Mouse (Mus musculus) forebrain, embryonic 14.5 days (tissue): Measurements from ENCODE around the gene Gdap1l1. TPM values are rescaled to one million over a fixed set of nuclear protein-coding genes. Genes with fewer than 3 reads are reported as not detected.
A peak's percentile ranks its signal among the peaks of the same experiment; 100 is the strongest.

Experiments used
- ATAC-seq: fragments of 200-750 bp; cut with Nextera tagmentation; 2 replicates; pipeline ENCODE4 v1.8.0; 2017; ENCODE audit warnings: mild to moderate bottlenecking, moderate library complexity
- DNase-seq: peaks from one replicate; pipeline ENCODE4 v3.0.0-alpha.2; 2015; ENCODE audit warnings: low spot score
- H3K27ac ChIP-seq: fragments of 300-500 bp; sonication (generic); 2 replicates; pipeline ENCODE4 v1.5.1; 2014; ENCODE audit warnings: low read depth, mild to moderate bottlenecking, control low read depth, low read length, moderate library complexity
- H3K27me3 ChIP-seq: fragments of 300-500 bp; sonication (generic); replicated peaks from 2 replicates; pipeline ENCODE4 v1.6.1; 2014; ENCODE audit warnings: low read length, control low read depth, mixed read lengths; ENCODE audit not compliant: control insufficient read depth, insufficient read depth
- H3K36me3 ChIP-seq: fragments of 300-500 bp; sonication (generic); 2 replicates; pipeline ENCODE4 v1.6.1; 2014; ENCODE audit warnings: low read length, control low read depth; ENCODE audit not compliant: control insufficient read depth, insufficient read depth
- H3K4me1 ChIP-seq: fragments of 300-500 bp; sonication (generic); 2 replicates; pipeline ENCODE4 v1.6.1; 2014; ENCODE audit warnings: antibody characterized with exemption, low read length, control low read depth; ENCODE audit not compliant: control insufficient read depth, insufficient read depth
- H3K4me2 ChIP-seq: fragments of 300-500 bp; sonication (generic); 2 replicates; pipeline ENCODE4 v1.6.1; 2014; ENCODE audit warnings: mild to moderate bottlenecking, control low read depth, low read length
- H3K4me3 ChIP-seq: fragments of 300-500 bp; sonication (generic); 2 replicates; pipeline ENCODE4 v1.5.1; 2014; ENCODE audit warnings: low read depth, low read length, control low read depth
- H3K9ac ChIP-seq: fragments of 300-500 bp; sonication (generic); 2 replicates; pipeline ENCODE4 v1.6.1; 2014; ENCODE audit warnings: mild to moderate bottlenecking, low read length, control low read depth, moderate library complexity
- H3K9me3 ChIP-seq: fragments of 300-500 bp; sonication (generic); replicated peaks from 2 replicates; pipeline ENCODE4 v1.6.1; 2016; ENCODE audit warnings: low read length, control low read depth, mixed read lengths; ENCODE audit not compliant: control insufficient read depth
- WGBS: fragments of 180-500 bp; shearing (Covaris S2); extraction: QIAGEN DNeasy Blood & Tissue Kit; methylation state at CpG from one replicate; pipeline ENCODE4 v1.1.7; 2014; 5-methylcytosine and 5-hydroxymethylcytosine counted together
- polyA plus RNA-seq: library from polyadenylated mRNA; unstranded; fragments of >200 nt; fragmentation: Nextera tagmentation; extraction: Ambion mirVana; gene quantifications from 2 replicates; pipeline ENCODE4 v1.2.1, GENCODE M21; 2014

Gdap1l1 gene
- polyA plus RNA-seq, result 107 and 113 TPM in 2 replicates

DNA sequence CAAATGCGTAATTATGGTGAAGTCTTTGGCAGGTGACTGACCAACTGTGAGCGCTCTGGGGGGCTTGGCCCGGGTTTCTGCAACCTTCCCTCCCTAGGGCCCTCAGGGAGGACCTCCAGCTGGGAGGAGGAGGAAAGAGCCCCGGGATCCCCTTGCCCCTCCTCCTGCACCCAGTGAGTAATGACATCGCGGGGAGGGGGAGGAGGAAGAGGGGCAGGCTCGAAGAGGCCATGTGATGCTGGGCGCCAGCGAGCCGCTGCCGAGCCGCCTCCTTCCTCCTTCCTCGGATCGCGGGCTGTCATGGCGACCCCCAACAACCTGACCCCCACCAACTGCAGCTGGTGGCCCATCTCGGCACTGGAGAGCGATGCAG, at the start of gene Gdap1l1:
Gdap1l1 (plus strand) TSS at position 231 of the 373 bp plus-strand sequence.
- DNase-seq, result peak; percentile 87
- Histone ChIP-seq H3K9me3 (no peaks in the 10 kb centered on the region), H3K4me2 (peak within 1 kb of the TSS; percentile 65), H3K4me3 (peak within 1 kb of the TSS; percentile 80), H3K4me1 (peaks cover 13% of the 10 kb centered on the region), H3K9ac (peak within 1 kb of the TSS; percentile 91), H3K36me3 (no peaks in the 10 kb centered on the region), H3K27me3 (no peaks in the 10 kb centered on the region), H3K27ac (peak within 1 kb of the TSS; percentile 78)
- WGBS, result 0% methylated on average over 14 of the region's 18 CpGs
- ATAC-seq, result peak; percentile 90

DNA sequence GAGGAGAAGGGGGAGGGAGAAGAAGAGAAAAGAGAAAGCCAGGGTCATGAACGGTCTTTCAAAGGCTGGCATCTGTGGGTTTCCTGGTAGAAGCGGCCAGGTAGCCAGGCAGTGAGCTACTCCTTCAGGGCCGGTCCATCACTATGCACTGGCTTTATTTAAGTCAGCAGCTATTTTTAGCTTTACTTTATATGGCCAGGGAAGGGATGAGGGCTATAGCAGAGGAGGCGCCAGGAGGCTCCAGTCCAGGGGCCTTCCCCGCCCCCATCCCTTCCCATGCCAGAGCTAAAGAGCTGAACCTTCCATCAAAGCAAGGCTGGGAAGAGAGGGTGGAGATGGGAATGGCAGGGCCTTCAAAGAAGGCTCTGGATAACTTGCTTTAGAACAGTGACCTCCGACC, 45.8 kb upstream of the Gdap1l1 start:
- no peak overlapping the region for H3K27ac ChIP-seq
- no peak overlapping the region for H3K4me2 ChIP-seq
- no peaks in the 10 kb centered on the region for H3K4me1 ChIP-seq
- ATAC-seq, result no peak
- H3K9ac ChIP-seq, result no peak overlapping the region
- no peak overlapping the region for H3K4me3 ChIP-seq
- no peak for DNase-seq
- no peaks in the 10 kb centered on the region for H3K36me3 ChIP-seq
- no peaks in the 10 kb centered on the region for H3K27me3 ChIP-seq
- no peaks in the 10 kb centered on the region for H3K9me3 ChIP-seq
- 80% methylated on average over 6 of the region's 6 CpGs for WGBS

DNA sequence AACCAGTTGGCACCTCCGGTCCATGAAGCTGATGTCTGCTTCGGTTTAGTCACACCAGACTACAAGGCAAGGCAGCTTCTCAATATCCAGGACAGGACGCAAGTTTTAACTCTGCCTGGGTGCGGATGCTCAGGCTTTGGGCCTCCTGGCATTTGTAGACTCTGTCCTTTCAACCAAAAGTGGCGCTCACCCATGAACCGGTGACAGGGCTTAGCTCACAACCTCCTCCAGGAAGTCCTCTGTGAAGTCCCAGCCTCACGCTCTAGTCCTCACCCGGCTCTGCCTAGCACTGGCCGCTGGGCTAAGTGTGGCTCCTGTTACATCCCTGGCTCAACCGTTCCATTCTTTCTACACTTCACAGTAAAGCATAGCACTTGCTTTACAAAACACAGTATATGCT, 45.0 kb upstream of the Gdap1l1 start:
- Histone ChIP-seq H3K4me3 (no peak overlapping the region), H3K9me3 (no peaks in the 10 kb centered on the region), H3K9ac (no peak overlapping the region), H3K27ac (no peak overlapping the region), H3K4me2 (no peak overlapping the region), H3K36me3 (no peaks in the 10 kb centered on the region), H3K4me1 (no peaks in the 10 kb centered on the region), H3K27me3 (no peaks in the 10 kb centered on the region)
- no peak for DNase-seq
- ATAC-seq, result no peak
- 91% methylated on average over 10 of the region's 10 CpGs for whole genome bisulfite sequencing

- Histone ChIP-seq H3K27ac (no peak overlapping the region), H3K4me1 (no peaks in the 10 kb centered on the region), H3K9ac (no peak overlapping the region), H3K36me3 (no peaks in the 10 kb centered on the region), H3K4me2 (no peak overlapping the region), H3K27me3 (no peaks in the 10 kb centered on the region), H3K4me3 (no peak overlapping the region), H3K9me3 (no peaks in the 10 kb centered on the region)
- DNase-seq (no peak), ATAC-seq (no peak)
- WGBS, result 82% methylated on average over 6 of the region's 6 CpGs
Observed at GRCm38 (mm10) chr2:163393976-163394375, 44.3 kb upstream of the Gdap1l1 start.

- WGBS, result 73% methylated on average over 6 of the region's 6 CpGs
- ATAC-seq, result no peak
- Histone ChIP-seq H3K9me3 (no peaks in the 10 kb centered on the region), H3K36me3 (no peaks in the 10 kb centered on the region), H3K4me1 (no peaks in the 10 kb centered on the region), H3K4me3 (no peak overlapping the region), H3K27ac (no peak overlapping the region), H3K9ac (no peak overlapping the region), H3K27me3 (no peaks in the 10 kb centered on the region), H3K4me2 (no peak overlapping the region)
- no peak for DNase-seq
Observed at GRCm38 (mm10) chr2:163394977-163395376, 43.3 kb upstream of the Gdap1l1 start.

DNA sequence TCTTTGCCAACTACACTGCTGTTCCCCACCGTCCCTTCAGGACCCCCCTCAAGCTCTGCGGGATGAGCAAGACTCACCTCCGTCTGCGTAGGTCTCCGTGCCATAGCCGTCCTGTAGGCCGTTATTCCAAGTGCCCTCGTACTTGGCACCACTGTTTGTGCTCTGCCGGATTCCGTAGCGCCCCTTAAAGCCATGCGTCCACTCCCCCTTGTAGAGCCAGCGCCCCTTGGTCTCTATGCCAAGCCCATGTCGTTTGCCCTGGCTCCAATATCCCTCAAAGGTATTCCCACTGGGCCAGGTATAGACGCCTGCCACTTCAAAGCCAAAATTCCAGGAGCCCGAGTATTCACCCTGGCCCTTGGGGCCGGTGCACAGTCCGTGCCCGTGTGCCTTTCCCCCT, 41.2 kb upstream of the Gdap1l1 start:
- Histone ChIP-seq H3K4me2 (no peak overlapping the region), H3K9me3 (no peaks in the 10 kb centered on the region), H3K36me3 (no peaks in the 10 kb centered on the region), H3K27ac (no peak overlapping the region), H3K4me3 (no peak overlapping the region), H3K9ac (no peak overlapping the region), H3K4me1 (no peaks in the 10 kb centered on the region), H3K27me3 (no peaks in the 10 kb centered on the region)
- ATAC-seq, result no peak
- no peak for DNase-seq
- WGBS, result 93% methylated on average over 19 of the region's 19 CpGs

GRCm38 (mm10) chr2:163397905-163398304, 40.4 kb upstream of the Gdap1l1 start, which contains the start of gene Jph2:
Gene Jph2 (minus strand): TSS chr2:163397993.
- no peaks in the 10 kb centered on the region for H3K27me3 ChIP-seq
- H3K4me3 ChIP-seq, result no peak within 1 kb of the TSS
- no peaks in the 10 kb centered on the region for H3K9me3 ChIP-seq
- no peak within 1 kb of the TSS for H3K27ac ChIP-seq
- no peak within 1 kb of the TSS for H3K4me2 ChIP-seq
- WGBS, result 15% methylated on average over 10 of the region's 10 CpGs
- ATAC-seq (no peak), DNase-seq (no peak)
- H3K4me1 ChIP-seq, result no peaks in the 10 kb centered on the region
- no peak within 1 kb of the TSS for H3K9ac ChIP-seq
- H3K36me3 ChIP-seq, result no peaks in the 10 kb centered on the region

GRCm38 (mm10) chr2:163398770-163399169, 39.5 kb upstream of the Gdap1l1 start:
- no peak for ATAC-seq
- Histone ChIP-seq H3K36me3 (no peaks in the 10 kb centered on the region), H3K4me3 (no peak overlapping the region), H3K27me3 (no peaks in the 10 kb centered on the region), H3K9ac (no peak overlapping the region), H3K27ac (no peak overlapping the region), H3K4me1 (no peaks in the 10 kb centered on the region), H3K4me2 (no peak overlapping the region), H3K9me3 (no peaks in the 10 kb centered on the region)
- WGBS, result 87% methylated on average over 4 of the region's 4 CpGs
- no peak for DNase-seq

DNA sequence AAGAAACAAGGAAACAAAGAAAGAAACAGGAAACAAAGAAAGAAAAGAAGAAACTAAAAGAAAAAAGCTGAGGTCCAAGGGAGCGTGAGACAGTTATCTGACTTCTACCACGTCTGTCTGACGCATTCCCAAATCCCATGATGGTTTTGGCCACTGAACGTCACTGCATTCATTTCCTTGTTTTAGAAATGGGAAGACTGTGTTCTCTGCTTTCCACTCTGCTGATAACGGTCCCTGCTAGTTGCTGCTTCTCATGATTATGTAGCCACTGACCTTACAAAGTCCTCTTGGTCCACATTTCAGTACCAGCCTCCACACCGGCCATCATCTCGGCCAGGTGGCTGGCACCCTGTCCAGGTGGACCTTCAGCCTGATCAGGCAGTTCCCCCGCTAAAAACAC, 39.1 kb upstream of the Gdap1l1 start:
- no peak for DNase-seq
- Histone ChIP-seq H3K4me2 (no peak overlapping the region), H3K36me3 (no peaks in the 10 kb centered on the region), H3K27me3 (no peaks in the 10 kb centered on the region), H3K4me1 (no peaks in the 10 kb centered on the region), H3K9ac (no peak overlapping the region), H3K9me3 (no peaks in the 10 kb centered on the region), H3K27ac (no peak overlapping the region), H3K4me3 (no peak overlapping the region)
- ATAC-seq, result no peak
- WGBS, result 75% methylated on average over 8 of the region's 8 CpGs
